Mouse (Mus musculus) right cerebral cortex, postnatal 36 days (tissue): ENCODE measurements at regions not wholly inside any gene's neighbourhood (a gene's known extent, or its start where the extent isn't known, plus 50 kb on each side); places are given as distances from the start of the nearest gene placed in this dataset.

Experiments used
- DNase-seq, 2 experiments: peaks; one replicate each; pipeline ENCODE4 v3.0.0; 2022; ENCODE audit warnings: low spot score in 2 of 2, mixed read lengths in 1 of 2

DNA sequence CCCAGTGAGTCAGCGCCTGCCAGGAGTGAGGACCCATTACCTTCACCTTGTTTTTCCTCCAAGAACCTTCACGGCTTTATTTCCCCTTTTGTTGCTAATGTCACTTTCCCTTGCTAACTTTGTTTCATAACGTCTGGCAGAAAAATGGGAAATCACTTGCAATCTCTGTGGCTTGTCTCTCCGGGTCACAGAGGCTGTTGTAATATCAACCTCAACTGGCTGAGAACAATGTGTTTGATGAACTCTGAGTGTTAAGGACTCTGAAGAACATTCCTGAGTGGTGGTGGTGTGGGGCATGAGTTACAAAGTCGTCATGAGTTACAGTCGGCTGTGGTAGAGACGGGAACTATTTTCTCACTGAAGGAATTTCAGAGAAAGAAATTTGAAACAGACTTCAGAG is 53.2 kb upstream of the Rgs5 start:
- no peak for DNase-seq

DNA sequence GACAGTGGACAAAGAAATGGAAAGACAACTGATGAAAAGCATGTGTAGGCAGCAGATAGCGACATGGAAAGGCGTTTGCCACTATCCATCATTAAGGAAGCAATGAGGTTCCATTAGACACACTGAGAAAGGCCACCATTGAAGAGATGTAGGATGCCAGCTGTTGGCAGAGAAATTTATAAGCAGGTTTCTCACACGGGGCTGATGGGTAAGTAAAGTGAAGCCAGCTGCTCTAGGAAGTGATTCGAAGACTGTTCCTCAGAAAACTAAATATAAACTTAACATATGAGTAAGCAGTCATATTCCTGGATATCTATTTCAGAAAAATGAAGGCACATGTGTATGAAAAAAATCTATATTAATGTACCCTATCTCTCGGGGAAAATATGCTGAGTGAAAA is 60.8 kb upstream of the Rgs5 start:
- peak in 1 of 2 experiments; percentile 7 for DNase-seq

DNA sequence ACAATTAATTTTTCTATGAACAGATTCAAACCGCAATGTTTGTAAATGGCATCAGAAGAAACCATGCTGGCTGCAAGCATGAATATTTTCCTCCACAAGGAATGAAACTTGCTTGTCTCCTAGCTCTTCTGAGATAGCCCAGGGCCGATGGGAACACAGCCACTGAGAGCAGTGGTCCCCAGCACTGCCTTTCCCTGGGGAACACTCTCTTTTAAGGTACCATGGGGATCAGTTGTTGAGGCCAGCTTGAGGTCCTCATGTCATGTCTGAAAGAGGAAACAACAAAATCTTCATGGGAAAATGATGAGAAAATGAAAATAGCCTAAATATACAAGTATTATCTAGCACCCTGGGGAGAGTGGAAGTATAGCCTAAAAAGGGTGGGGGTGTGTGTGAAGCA is 55.1 kb upstream of the Nuf2 start:
- no peak for DNase-seq

DNA sequence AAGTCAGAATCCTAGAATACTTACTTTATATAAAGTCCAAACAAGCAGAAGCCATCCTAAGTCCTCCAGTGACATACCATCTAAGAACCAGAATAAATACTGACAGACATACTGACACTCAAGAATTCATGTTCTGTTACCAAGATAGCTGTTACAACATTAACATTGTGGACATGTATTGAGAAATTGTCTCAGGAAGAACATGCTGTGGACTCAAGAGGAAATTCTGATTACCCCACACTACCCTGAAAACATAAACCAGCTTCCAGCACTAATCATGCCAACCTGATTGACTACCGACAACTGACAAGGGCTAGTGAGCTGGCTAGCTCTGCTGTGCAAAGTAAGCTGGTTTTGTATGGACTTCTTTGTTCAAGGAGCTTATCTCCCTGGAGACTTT is 51.1 kb upstream of the Nuf2 start:
- no peak for DNase-seq
